Mouse (Mus musculus): ENCODE results near the gene Wdr43.

GRCm38 (mm10) chr17:71683281-71683680 is 67.6 kb downstream of the Wdr43 start:
- TF ChIP-seq CTCF (IDR thresholded peaks at IDR 0.05; ENCODE audit: low read depth), result no peak
- no peak for TF ChIP-seq EP300 (IDR thresholded peaks at IDR 0.05; ENCODE audit: low read depth)

All from heart, postnatal 0 days (tissue).